Mouse (Mus musculus) stomach, embryonic 16.5 days (tissue): ENCODE data around the gene Apoc2. TPM values are rescaled to one million over a fixed set of nuclear protein-coding genes. Genes with fewer than 3 reads are reported as not detected.

Experiments
- ATAC-seq: fragments of 200-750 bp; cut with Nextera tagmentation; 2 replicates; pipeline ENCODE4 v1.8.0; 2017; ENCODE audit warnings: moderate number of reproducible peaks, moderate TSS enrichment; ENCODE audit not compliant: insufficient read depth, low FRiP score
- H3K27ac ChIP-seq: fragments of 300-500 bp; sonication (generic); 2 replicates; pipeline ENCODE4 v1.5.1; 2014; ENCODE audit warnings: low read length
- H3K27me3 ChIP-seq: fragments of 300-500 bp; sonication (generic); 2 replicates; pipeline ENCODE4 v1.6.1; 2014; ENCODE audit warnings: low read length, control low read depth, mixed read lengths; ENCODE audit not compliant: control insufficient read depth, insufficient read depth
- H3K36me3 ChIP-seq: fragments of 300-500 bp; sonication (generic); 2 replicates; pipeline ENCODE4 v1.6.1; 2014; ENCODE audit warnings: low read length; ENCODE audit not compliant: control insufficient read depth, insufficient read depth
- H3K4me1 ChIP-seq: fragments of 300-500 bp; sonication (generic); 2 replicates; pipeline ENCODE4 v1.6.1; 2014; ENCODE audit warnings: low read length, control low read depth, mixed read lengths; ENCODE audit not compliant: control insufficient read depth, insufficient read depth
- H3K4me2 ChIP-seq: fragments of 300-500 bp; sonication (generic); 2 replicates; pipeline ENCODE4 v1.6.1; 2014; ENCODE audit warnings: low read depth, low read length, mixed read lengths
- H3K4me3 ChIP-seq: fragments of 300-500 bp; sonication (generic); replicated peaks from 2 replicates; pipeline ENCODE4 v1.5.1; 2014; ENCODE audit warnings: mild to moderate bottlenecking, low read length
- H3K9ac ChIP-seq: fragments of 300-500 bp; sonication (generic); 2 replicates; pipeline ENCODE4 v1.6.1; 2014; ENCODE audit warnings: low read length
- H3K9me3 ChIP-seq: fragments of 300-500 bp; sonication (generic); replicated peaks from 2 replicates; pipeline ENCODE4 v1.6.1; 2016; ENCODE audit warnings: low read length, control low read depth; ENCODE audit not compliant: control insufficient read depth
- WGBS: fragments of 180-500 bp; shearing (Covaris S2); extraction: QIAGEN DNeasy Blood & Tissue Kit; methylation state at CpG from one replicate; pipeline ENCODE4 v1.1.7; 2014; 5-methylcytosine and 5-hydroxymethylcytosine counted together
- polyA plus RNA-seq: library from polyadenylated mRNA; unstranded; fragments of >200 nt; fragmentation: Nextera tagmentation; extraction: Ambion mirVana; gene quantifications from 2 replicates; pipeline ENCODE4 v1.2.1, GENCODE M21; 2015

Apoc2 gene
- polyA plus RNA-seq, 1 experiment from 2014 or later: 93.2 TPM

- Histone ChIP-seq H3K4me2 (peak overlapping the region; percentile 81), H3K4me1 (peaks cover 11% of the 10 kb centered on the region), H3K4me3 (peak overlapping the region; percentile 99), H3K9ac (peak overlapping the region; percentile 91), H3K27me3 (no peaks in the 10 kb centered on the region), H3K9me3 (no peaks in the 10 kb centered on the region), H3K36me3 (no peaks in the 10 kb centered on the region), H3K27ac (no peak overlapping the region)
- 7% methylated on average over 8 of the region's 8 CpGs for WGBS
- no peak for ATAC-seq
Measured at GRCm38 (mm10) chr7:19663940-19664339, 13.8 kb downstream of the Apoc2 start.

GRCm38 (mm10) chr7:19652614-19653013 lies 25.1 kb downstream of the Apoc2 start:
- H3K4me3 ChIP-seq: no peak overlapping the region
- no peak for ATAC-seq
- no peaks in the 10 kb centered on the region for H3K9me3 ChIP-seq
- no peak overlapping the region for H3K9ac ChIP-seq
- H3K27me3 ChIP-seq: no peaks in the 10 kb centered on the region
- H3K4me2 ChIP-seq: no peak overlapping the region
- H3K27ac ChIP-seq: no peak overlapping the region
- 93% methylated on average over 2 of the region's 2 CpGs for WGBS
- H3K4me1 ChIP-seq: no peaks in the 10 kb centered on the region
- H3K36me3 ChIP-seq: peaks cover 14% of the 10 kb centered on the region

- H3K27me3 ChIP-seq: no peaks in the 10 kb centered on the region
- ATAC-seq: no peak
- H3K4me3 ChIP-seq: no peak overlapping the region
- H3K9me3 ChIP-seq: no peaks in the 10 kb centered on the region
- no peaks in the 10 kb centered on the region for H3K4me1 ChIP-seq
- WGBS: 76% methylated on average over 6 of the region's 6 CpGs
- H3K4me2 ChIP-seq: no peak overlapping the region
- no peak overlapping the region for H3K9ac ChIP-seq
- H3K27ac ChIP-seq: no peak overlapping the region
- H3K36me3 ChIP-seq: peaks cover 14% of the 10 kb centered on the region
Measured at GRCm38 (mm10) chr7:19651063-19651786, 26.5 kb downstream of the Apoc2 start.

- Histone ChIP-seq H3K36me3 (peaks cover 41% of the 10 kb centered on the region), H3K27ac (no peak overlapping the region), H3K4me3 (no peak overlapping the region), H3K4me2 (no peak overlapping the region), H3K9me3 (no peaks in the 10 kb centered on the region), H3K4me1 (no peaks in the 10 kb centered on the region), H3K9ac (no peak overlapping the region), H3K27me3 (no peaks in the 10 kb centered on the region)
- WGBS: 94% methylated on average over 4 of the region's 4 CpGs
- no peak for ATAC-seq
Measured at GRCm38 (mm10) chr7:19641223-19641622, 36.5 kb downstream of the Apoc2 start.

- Histone ChIP-seq H3K9me3 (no peaks in the 10 kb centered on the region), H3K27me3 (no peaks in the 10 kb centered on the region), H3K4me1 (no peaks in the 10 kb centered on the region), H3K4me2 (no peak overlapping the region), H3K4me3 (no peak overlapping the region), H3K36me3 (peaks cover 25% of the 10 kb centered on the region), H3K9ac (no peak overlapping the region), H3K27ac (no peak overlapping the region)
- 88% methylated on average over 11 of the region's 11 CpGs for WGBS
- ATAC-seq: no peak
Measured at GRCm38 (mm10) chr7:19635074-19635827, 42.5 kb downstream of the Apoc2 start.

GRCm38 (mm10) chr7:19634591-19634990 lies 43.1 kb downstream of the Apoc2 start:
- ATAC-seq: no peak
- peaks cover 25% of the 10 kb centered on the region for H3K36me3 ChIP-seq
- H3K27me3 ChIP-seq: no peaks in the 10 kb centered on the region

GRCm38 (mm10) chr7:19633855-19634254 lies 43.9 kb downstream of the Apoc2 start:
- Histone ChIP-seq H3K4me1 (no peaks in the 10 kb centered on the region), H3K4me3 (no peak overlapping the region), H3K4me2 (no peak overlapping the region), H3K27me3 (no peaks in the 10 kb centered on the region), H3K9me3 (no peaks in the 10 kb centered on the region), H3K27ac (no peak overlapping the region), H3K9ac (no peak overlapping the region), H3K36me3 (peaks cover 25% of the 10 kb centered on the region)
- WGBS: 91% methylated on average over 15 of the region's 15 CpGs
- no peak for ATAC-seq

More at GRCm38 (mm10) chr7:19634591-19634990, 43.1 kb downstream of the Apoc2 start:
- no peaks in the 10 kb centered on the region for H3K4me1 ChIP-seq
- no peak overlapping the region for H3K9ac ChIP-seq
- H3K9me3 ChIP-seq: no peaks in the 10 kb centered on the region
- no peak overlapping the region for H3K27ac ChIP-seq
- H3K4me2 ChIP-seq: no peak overlapping the region
- H3K4me3 ChIP-seq: no peak overlapping the region
- 87% methylated on average over 2 of the region's 2 CpGs for WGBS

GRCm38 (mm10) chr7:19633197-19633596 lies 44.5 kb downstream of the Apoc2 start:
- 90% methylated on average over 17 of the region's 17 CpGs for WGBS
- Histone ChIP-seq H3K36me3 (peaks cover 25% of the 10 kb centered on the region), H3K27me3 (no peaks in the 10 kb centered on the region), H3K27ac (no peak overlapping the region), H3K4me3 (no peak overlapping the region), H3K9ac (no peak overlapping the region), H3K9me3 (no peaks in the 10 kb centered on the region), H3K4me2 (no peak overlapping the region), H3K4me1 (no peaks in the 10 kb centered on the region)
- no peak for ATAC-seq

GRCm38 (mm10) chr7:19632720-19633119 lies 45.0 kb downstream of the Apoc2 start:
- Histone ChIP-seq H3K4me1 (no peaks in the 10 kb centered on the region), H3K36me3 (peaks cover 24% of the 10 kb centered on the region), H3K4me2 (no peak overlapping the region), H3K9me3 (no peaks in the 10 kb centered on the region), H3K27ac (no peak overlapping the region), H3K9ac (no peak overlapping the region), H3K4me3 (no peak overlapping the region), H3K27me3 (no peaks in the 10 kb centered on the region)
- ATAC-seq: no peak
